Mouse (Mus musculus): ENCODE measurements at regions not wholly inside any gene's neighbourhood (a gene's known extent, or its start where the extent isn't known, plus 50 kb on each side); places are given as distances from the start of the nearest gene placed in this dataset.
A peak's percentile ranks its signal among the peaks of the same experiment; 100 is the strongest.
"Not testable (repeated sequence)": the region's sequence is repeated elsewhere in the genome, so short reads cannot be mapped to it uniquely, and the experiment has no call there.

DNA sequence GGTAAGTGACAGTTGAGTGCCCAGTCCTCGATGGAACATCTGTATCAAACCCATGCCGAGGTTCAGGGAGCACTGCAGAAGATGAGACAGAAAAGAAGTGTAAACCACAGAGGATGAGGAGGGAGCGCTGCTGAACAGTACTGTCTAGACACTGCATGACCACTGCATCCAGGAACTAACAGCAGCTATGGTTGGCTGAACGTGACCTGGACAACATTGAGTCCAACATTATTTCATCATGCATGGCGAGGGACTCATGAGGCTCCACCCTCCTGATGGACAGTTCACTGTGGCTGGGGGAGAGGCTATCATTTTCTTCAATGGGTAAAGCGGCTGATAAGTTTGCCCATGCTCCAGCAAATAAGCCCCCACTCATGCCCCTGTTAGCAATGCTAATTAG is 182.5 kb downstream of the Srek1 start:
- H3K27ac ChIP-seq, result no peak overlapping the region
- no peak for DNase-seq (ENCODE audit: low spot score in 2 of 2)
- H3K4me3 ChIP-seq, result no peak overlapping the region
- no peak for TF ChIP-seq CTCF (conservative IDR thresholded peaks at IDR 0.05)

DNA sequence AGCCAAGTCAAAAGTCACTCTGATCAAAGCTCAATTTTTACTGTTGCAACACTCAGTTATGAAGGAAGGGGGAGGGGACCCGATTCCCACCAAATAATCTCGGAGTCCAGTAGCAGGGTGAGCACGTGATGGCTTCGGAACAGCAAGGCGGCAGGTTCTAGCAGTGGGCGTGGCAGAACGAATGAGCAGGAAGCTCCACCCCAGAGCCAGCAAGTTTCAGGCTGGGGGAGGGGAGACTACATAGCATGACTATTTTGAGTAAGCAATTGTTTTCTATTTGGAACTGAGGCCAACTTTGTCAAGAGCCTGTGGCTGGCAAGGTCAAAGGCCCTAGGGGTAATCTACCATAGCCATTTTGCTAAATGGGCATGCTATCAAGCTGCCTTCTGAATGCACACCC is 183.0 kb downstream of the Srek1 start:
- not testable (repeated sequence) for H3K27ac ChIP-seq; DNase-seq (ENCODE audit: low spot score in 2 of 2); H3K4me3 ChIP-seq

DNA sequence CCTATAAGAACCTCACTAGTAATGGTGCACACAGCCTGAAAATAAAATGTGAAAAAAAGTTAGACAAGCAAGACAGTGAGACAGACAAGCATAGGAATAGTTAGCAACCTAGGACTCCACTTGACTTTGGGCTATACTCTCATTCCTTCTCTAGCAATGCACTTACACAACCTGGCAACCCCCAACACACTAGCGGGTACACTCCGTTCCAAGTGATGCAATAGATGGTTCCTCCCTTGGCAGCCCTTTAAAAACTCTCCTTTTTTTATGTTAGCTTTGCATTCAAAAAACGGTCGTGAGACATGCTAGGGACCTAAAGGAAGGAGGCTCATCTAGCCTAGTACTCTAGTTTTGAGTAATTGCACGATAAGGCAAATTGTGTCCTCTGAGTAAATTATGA is 184.8 kb downstream of the Srek1 start:
- Histone ChIP-seq H3K4me3 (no peak overlapping the region), H3K27ac (no peak overlapping the region)
- DNase-seq (ENCODE audit: low spot score in 2 of 2), result no peak
- no peak for TF ChIP-seq CTCF (conservative IDR thresholded peaks at IDR 0.05)

DNA sequence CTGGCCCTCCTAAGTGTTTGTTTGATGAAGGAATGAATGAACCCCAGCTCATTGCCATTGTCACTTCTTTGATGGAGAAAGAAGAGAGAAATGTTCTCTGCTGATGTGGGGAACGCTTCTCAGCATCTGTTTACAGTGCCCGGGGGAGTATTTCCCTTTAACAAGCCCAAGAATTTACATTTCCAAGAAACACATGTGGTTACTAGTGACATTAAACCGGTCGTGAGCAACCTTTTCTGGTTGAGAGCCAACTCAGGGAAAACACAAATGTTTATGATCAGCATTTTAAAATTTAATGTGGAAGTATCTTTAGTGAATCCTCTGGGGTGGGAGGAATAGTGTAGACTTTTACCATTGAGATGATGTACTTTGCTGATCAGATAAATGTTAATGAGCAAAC is 197.6 kb downstream of the Srek1 start:
- TF ChIP-seq CTCF (conservative IDR thresholded peaks at IDR 0.05), result no peak

DNA sequence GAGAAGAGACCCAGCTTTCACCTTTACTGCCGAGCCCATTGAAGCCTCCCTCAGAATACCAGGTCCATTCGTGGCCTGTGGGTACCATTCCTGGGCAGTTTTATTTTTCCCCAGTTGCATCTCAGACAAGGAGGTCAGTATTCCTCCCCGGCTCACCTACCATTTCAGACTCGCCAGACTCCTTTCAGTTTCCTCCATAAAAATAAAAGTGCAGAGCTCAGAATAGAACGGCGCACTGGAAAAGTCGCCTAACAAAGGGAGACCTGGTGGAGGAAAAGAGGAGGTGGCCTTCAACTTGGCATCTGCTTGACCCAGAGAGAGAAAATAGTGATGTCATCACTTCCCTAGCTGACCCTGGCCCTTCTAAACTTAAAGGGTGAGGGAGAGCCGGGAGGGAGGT is 209.7 kb downstream of the Srek1 start:
- TF ChIP-seq CTCF (conservative IDR thresholded peaks at IDR 0.05), result no peak
- DNase-seq (ENCODE audit: low spot score in 2 of 2), result no peak
- H3K27ac ChIP-seq, result no peak overlapping the region
- H3K4me3 ChIP-seq, result no peak overlapping the region

More for the DNA sequence above, 197.6 kb downstream of the Srek1 start:
- no peak overlapping the region for H3K27ac ChIP-seq
- H3K4me3 ChIP-seq, result no peak overlapping the region
- no peak for DNase-seq (ENCODE audit: low spot score in 2 of 2)

DNA sequence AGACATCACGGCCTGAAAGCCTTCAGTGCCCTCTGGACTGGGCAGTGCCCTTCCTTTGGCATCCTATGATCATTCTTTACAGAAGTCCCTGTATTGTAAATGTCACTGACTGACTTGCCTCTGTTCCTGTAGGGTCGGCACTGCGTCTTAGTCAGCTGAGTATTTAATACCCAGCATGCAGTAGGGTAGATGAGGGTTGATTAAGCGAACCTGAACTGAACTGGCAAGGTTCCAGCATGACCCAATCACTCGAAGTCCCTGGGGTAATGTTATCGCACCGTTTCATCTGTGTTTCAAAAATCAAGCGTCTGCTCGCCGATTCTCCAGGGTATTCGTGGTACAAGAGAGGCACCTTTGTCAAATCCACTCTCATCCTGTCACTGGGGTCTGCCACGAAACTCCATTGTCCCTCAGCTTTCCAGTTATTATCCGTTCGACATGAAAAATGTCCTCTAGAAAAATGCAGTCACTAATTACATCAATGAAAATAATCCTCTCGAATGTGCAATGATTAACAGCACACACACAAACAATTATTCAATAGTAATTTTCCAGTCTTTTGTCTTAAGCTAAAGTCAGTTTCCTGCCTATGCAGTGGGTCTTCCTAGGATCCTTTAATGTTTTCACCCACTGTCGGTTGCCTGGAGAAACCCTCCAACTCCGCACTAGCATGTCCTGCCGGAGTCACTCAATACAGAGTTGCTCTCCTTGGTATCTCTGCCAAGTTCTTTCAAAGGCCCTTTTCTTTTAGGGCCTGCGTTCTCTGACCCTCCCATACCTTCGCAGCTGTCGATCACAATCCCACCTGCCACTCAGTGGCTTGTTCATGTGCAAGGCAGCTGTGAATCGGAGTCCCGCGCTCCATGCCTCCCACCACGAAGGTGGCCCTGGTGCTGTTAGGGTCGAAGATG is 212.4 kb downstream of the Srek1 start:
- DNase-seq (ENCODE audit: low spot score in 2 of 2), result no peak
- Histone ChIP-seq H3K4me3 (no peak overlapping the region), H3K27ac (no peak overlapping the region)
- TF ChIP-seq CTCF (conservative IDR thresholded peaks at IDR 0.05), result no peak

DNA sequence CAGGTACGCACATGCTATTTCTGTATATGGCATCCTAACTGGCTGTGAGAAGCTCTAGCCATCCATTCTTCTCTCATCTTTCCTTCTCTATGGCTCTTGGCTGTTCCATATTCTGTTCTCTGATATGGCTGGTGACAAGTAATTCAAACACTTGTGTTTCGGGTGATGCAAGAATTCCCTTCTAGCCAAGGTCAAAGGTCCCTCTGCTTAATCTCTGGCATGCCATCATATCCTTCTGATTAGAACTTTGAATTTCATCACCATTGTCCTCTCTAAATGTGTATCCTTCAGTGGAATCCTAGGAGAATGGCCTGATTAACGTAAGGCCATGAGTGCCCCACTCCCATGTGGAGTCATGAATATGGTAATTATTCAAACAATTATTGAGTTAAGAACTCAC is 215.5 kb downstream of the Srek1 start:
- Histone ChIP-seq H3K27ac (no peak overlapping the region), H3K4me3 (no peak overlapping the region)
- no peak for DNase-seq (ENCODE audit: low spot score in 2 of 2)
- TF ChIP-seq CTCF (conservative IDR thresholded peaks at IDR 0.05), result no peak

DNA sequence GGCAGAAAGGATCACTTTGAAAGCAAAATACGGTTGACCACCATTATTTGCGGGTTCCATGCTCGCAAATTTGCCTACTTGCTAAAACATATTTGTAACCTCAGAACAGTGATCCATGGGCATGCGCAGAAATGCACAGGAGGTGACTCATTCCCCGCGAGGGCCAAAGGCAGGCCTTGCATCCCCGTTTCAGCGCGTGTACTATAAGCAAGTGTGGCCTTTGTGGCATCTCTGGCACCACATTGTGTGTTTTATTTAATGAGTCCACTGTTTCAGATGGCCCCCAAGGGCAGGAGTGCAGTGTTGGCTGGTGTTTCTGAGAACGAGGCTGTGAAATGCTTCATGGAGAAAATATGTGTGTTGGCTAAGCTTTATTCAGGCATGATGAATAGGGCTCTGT is 205.3 kb upstream of the Mast4 start:
- Histone ChIP-seq H3K4me3 (no peak overlapping the region), H3K27ac (no peak overlapping the region)
- TF ChIP-seq CTCF (conservative IDR thresholded peaks at IDR 0.05), result no peak
- DNase-seq (ENCODE audit: low spot score in 2 of 2), result no peak

DNA sequence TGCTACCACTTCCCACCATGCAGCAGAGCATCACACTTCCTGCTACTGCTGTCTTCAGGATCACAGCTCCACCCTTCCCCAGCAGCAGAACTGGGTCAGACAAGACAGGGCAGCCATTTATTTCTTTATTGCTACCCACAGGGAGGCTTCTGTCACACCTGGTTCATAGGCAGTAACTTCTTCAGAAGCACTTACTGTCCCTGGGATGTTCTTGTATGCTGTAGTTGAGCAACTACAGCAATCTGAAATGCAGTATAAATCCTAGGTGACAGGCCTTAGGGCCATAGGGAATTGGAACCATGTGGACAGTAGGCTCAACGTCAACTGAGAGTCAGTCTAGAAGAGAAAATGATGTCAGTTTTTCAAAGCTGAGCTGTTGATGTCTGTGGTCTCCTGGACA is 179.5 kb upstream of the Mast4 start:
- H3K27ac ChIP-seq, result no peak overlapping the region
- no peak overlapping the region for H3K4me3 ChIP-seq
- no peak for DNase-seq (ENCODE audit: low spot score in 2 of 2)
- TF ChIP-seq CTCF (conservative IDR thresholded peaks at IDR 0.05), result no peak

DNA sequence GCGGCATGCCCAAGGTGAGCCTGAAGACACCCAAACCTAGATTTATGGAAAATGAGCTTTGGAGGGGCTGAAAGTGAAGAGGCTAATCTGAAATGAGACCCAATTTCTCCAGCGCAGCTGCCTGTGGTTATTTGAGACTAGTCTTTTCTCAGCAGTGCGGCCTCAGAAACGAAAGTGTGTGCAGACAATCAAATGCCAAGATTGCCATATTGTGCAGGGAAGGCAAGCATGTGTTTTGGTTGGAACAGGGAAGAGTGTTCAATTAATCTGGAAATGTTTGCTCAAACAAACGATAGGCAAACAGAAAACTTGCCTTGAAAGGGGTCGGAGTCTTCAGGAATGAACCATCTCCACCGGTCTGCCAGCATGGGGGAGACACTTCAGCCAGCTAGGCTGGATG is 178.2 kb upstream of the Mast4 start:
- DNase-seq (ENCODE audit: low spot score in 2 of 2), result peak; percentile 18 to 35

DNA sequence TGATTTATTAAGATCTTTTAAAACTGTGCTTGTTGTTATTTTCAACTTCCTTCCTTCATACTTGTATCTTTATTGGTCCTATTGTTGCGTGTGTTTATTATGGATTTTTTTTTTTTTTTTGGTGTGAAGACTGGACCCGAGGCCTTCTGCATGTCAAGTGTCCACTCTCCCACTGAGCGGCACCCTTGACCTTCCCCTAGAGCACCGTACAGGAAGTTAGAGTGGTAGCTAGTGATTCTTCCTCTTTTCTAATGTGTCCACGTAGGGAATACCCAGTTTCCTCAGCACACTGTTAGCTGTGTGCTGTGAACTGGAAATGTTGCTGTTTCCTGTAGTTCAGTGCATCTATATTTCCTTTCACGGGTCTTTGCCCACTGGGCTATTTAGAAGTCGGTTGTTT is 170.7 kb upstream of the Mast4 start:
- H3K27ac ChIP-seq, result no peak overlapping the region
- no peak overlapping the region for H3K4me3 ChIP-seq
- DNase-seq (ENCODE audit: low spot score in 2 of 2), result no peak
- no peak for TF ChIP-seq CTCF (conservative IDR thresholded peaks at IDR 0.05)

More for the DNA sequence above, 178.2 kb upstream of the Mast4 start:
- TF ChIP-seq CTCF (conservative IDR thresholded peaks at IDR 0.05), result no peak
- no peak overlapping the region for H3K27ac ChIP-seq
- H3K4me3 ChIP-seq, result no peak overlapping the region

DNA sequence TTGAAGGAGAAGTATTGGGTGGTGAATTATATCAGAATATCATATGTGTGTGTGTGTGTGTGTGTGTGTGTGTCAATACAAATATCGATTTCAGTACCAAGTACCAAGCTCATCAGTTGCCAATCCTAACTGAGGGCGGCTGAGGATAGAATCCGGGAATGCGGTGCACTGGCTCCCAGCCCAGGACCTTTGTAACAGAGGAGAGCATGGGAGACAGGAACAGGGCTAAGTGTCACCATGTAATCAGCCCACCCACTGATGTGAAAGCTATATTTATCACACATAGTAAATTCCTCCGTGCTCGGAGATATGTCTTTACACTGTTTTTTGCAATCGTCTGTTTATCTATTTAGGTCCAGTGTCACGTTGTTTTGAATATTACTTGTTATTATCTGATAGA is 165.1 kb upstream of the Mast4 start:
- Histone ChIP-seq H3K27ac (no peak overlapping the region), H3K4me3 (no peak overlapping the region)
- no peak for DNase-seq (ENCODE audit: low spot score in 2 of 2)
- no peak for TF ChIP-seq CTCF (conservative IDR thresholded peaks at IDR 0.05)

DNA sequence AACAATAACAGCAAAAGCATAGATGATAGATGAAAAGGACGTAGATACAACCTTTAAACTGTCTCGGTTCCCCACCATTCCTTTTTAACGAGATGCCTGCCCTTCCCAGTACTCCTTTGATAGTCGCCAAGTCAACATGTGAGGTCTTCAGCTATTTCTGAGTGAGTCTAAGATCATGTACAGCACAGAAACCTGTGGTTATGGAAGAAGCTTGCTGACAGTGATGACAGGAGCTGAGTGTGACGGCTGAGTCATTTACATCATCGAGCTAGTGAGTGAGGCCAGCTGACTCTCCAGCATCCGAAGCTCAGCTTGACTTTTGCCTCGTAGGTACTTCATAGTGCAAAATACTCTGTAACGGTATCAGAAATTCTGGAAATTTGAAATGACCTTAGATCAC is 160.1 kb upstream of the Mast4 start:
- DNase-seq (ENCODE audit: low spot score in 2 of 2), result no peak
- H3K4me3 ChIP-seq, result no peak overlapping the region
- no peak for TF ChIP-seq CTCF (conservative IDR thresholded peaks at IDR 0.05)
- no peak overlapping the region for H3K27ac ChIP-seq

DNA sequence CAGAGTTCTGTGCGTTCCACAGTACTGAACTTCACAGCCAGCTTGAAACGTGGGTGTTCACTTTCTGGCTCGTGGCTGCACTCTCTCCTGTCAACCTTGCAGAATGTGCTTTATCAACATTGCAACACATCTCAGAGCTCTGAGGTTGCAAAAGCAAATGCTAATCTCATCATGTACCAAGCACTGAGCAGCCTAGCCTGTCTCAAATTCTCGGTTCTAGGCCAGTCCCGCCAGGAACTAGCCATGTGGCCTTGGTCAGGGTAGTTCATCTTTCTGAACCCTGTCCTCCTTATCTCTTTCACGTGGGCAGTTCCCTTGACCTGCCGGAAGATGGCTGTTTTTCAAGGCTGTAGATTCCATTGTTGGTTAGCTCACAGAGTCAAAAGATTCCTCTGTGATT is 159.3 kb upstream of the Mast4 start:
- Histone ChIP-seq H3K4me3 (no peak overlapping the region), H3K27ac (no peak overlapping the region)
- no peak for DNase-seq (ENCODE audit: low spot score in 2 of 2)
- TF ChIP-seq CTCF (conservative IDR thresholded peaks at IDR 0.05), result no peak
